Mouse (Mus musculus): Measurements from ENCODE around the gene Dhtkd1.

The Dhtkd1 gene

GRCm38 (mm10) chr2:5931938-5932337 is 10.7 kb downstream of the Dhtkd1 start:
- no peak for DNase-seq (ENCODE audit: low read depth, low spot score)

- no peak for DNase-seq (ENCODE audit: low read depth, low spot score)
Measured at GRCm38 (mm10) chr2:5930291-5931054, 12.1 kb downstream of the Dhtkd1 start.

GRCm38 (mm10) chr2:5929793-5930192 is 12.8 kb downstream of the Dhtkd1 start:
- DNase-seq (ENCODE audit: low read depth, low spot score): no peak

GRCm38 (mm10) chr2:5927481-5927880 is 15.1 kb downstream of the Dhtkd1 start:
- DNase-seq (ENCODE audit: low read depth, low spot score): no peak

GRCm38 (mm10) chr2:5923786-5924185 is 18.8 kb downstream of the Dhtkd1 start:
- no peak for DNase-seq (ENCODE audit: low read depth, low spot score)

GRCm38 (mm10) chr2:5922823-5923222 is 19.8 kb downstream of the Dhtkd1 start:
- no peak for DNase-seq (ENCODE audit: low read depth, low spot score)

- no peak for DNase-seq (ENCODE audit: low read depth, low spot score)
Measured at GRCm38 (mm10) chr2:5911282-5911965, 31.2 kb downstream of the Dhtkd1 start.

GRCm38 (mm10) chr2:5906625-5907024 is 36.0 kb downstream of the Dhtkd1 start:
- no peak for DNase-seq (ENCODE audit: low read depth, low spot score)

GRCm38 (mm10) chr2:5906092-5906491 is 36.5 kb downstream of the Dhtkd1 start:
- peak; percentile 42 for DNase-seq (ENCODE audit: low read depth, low spot score)

- DNase-seq (ENCODE audit: low read depth, low spot score): no peak
Measured at GRCm38 (mm10) chr2:5900145-5900544, 42.4 kb downstream of the Dhtkd1 start.

GRCm38 (mm10) chr2:5894843-5895570 is 47.6 kb downstream of the Dhtkd1 start, which contains the start of gene Sec61a2:
Gene Sec61a2 (minus strand): TSS chr2:5895432.
- peak; percentile 93 for DNase-seq (ENCODE audit: low read depth, low spot score)

- no peak for DNase-seq (ENCODE audit: low read depth, low spot score)
Measured at GRCm38 (mm10) chr2:5894296-5894695, 48.3 kb downstream of the Dhtkd1 start.

- peak; percentile 68 for DNase-seq (ENCODE audit: low read depth, low spot score)
Measured at GRCm38 (mm10) chr2:5889412-5889811, 53.2 kb downstream of the Dhtkd1 start.

GRCm38 (mm10) chr2:5888865-5889264 is 53.7 kb downstream of the Dhtkd1 start:
- no peak for DNase-seq (ENCODE audit: low read depth, low spot score)

GRCm38 (mm10) chr2:5877446-5877845 is 65.1 kb downstream of the Dhtkd1 start:
- DNase-seq (ENCODE audit: low read depth, low spot score): no peak

- DNase-seq (ENCODE audit: low read depth, low spot score): no peak
Measured at GRCm38 (mm10) chr2:5869746-5870145, 72.8 kb downstream of the Dhtkd1 start.

- DNase-seq (ENCODE audit: low read depth, low spot score): no peak
Measured at GRCm38 (mm10) chr2:5867681-5868080, 74.9 kb downstream of the Dhtkd1 start.

GRCm38 (mm10) chr2:5862834-5863233 is 79.8 kb downstream of the Dhtkd1 start, which contains the start of gene Gm13199:
Gene Gm13199 (minus strand): TSS chr2:5862934.
- no peak for DNase-seq (ENCODE audit: low read depth, low spot score)

GRCm38 (mm10) chr2:5851866-5852265 is 90.7 kb downstream of the Dhtkd1 start:
- no peak for DNase-seq (ENCODE audit: low read depth, low spot score)

- no peak for DNase-seq (ENCODE audit: low read depth, low spot score)
Measured at GRCm38 (mm10) chr2:5851116-5851515, 91.5 kb downstream of the Dhtkd1 start.

All from telencephalon, adult 2 months (tissue).